Mouse (Mus musculus) bone marrow macrophage, adult 2 months (primary cell): ENCODE measurements at regions not wholly inside any gene's neighbourhood (a gene's known extent, or its start where the extent isn't known, plus 50 kb on each side); places are given as distances from the start of the nearest gene placed in this dataset.

ENCODE experiments used
- CTCF ChIP-seq: IDR thresholded peaks from 2 replicates; pipeline ENCODE4 v1.5.1; 2012; ENCODE audit warnings: low read depth, mild to moderate bottlenecking, low read length, moderate library complexity
- POLR2A ChIP-seq: IDR thresholded peaks from 2 replicates; pipeline ENCODE4 v1.6.1; 2012; ENCODE audit warnings: mild to moderate bottlenecking, low read depth, low read length, borderline replicate concordance

DNA sequence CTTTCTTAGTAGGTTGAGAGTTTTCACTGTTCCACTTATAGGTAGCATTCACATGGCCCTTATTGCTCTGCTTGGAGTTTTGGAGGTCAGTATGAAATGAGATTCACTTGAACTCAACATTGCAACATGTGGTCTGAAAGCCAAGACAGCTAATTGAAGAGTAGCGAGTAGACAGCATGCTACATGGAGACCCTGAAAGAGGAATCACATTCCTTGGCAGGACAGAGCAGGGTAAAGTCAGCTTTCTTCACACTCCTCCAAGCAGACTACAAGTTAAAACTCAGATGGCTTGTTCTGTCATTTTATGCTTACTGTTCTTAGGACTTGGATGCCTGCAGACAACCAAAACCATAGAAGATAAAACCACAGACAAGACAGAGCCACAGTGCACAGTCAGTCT, 91.1 kb upstream of the Rnd3 start:
- TF ChIP-seq CTCF (no peak), POLR2A (no peak)
